Mouse (Mus musculus) left cerebral cortex, adult 2 months (tissue): Measurements from ENCODE around the gene Olfr169. TPM values are rescaled to one million over a fixed set of nuclear protein-coding genes. Genes with fewer than 3 reads are reported as not detected.
"Not testable (repeated sequence)": the region's sequence is repeated elsewhere in the genome, so short reads cannot be mapped to it uniquely, and the experiment has no call there.

Experiments used
- DNase-seq, 2 experiments: peaks; one replicate each; pipeline ENCODE4 v3.0.0; 2021 to 2022; ENCODE audit warnings: low spot score in 2 of 2, mixed read lengths in 1 of 2; ENCODE audit errors: extremely low spot score in 1 of 2
- H3K27ac ChIP-seq: fragments of 200-600 bp; 2 replicates; pipeline ENCODE4 v1.8.1; 2022
- H3K4me3 ChIP-seq: fragments of 200-600 bp; 2 replicates; pipeline ENCODE4 v1.8.1; 2022
- CTCF ChIP-seq: fragments of 200-600 bp; IDR thresholded peaks from 2 replicates; pipeline ENCODE4 v1.8.1; 2022; ENCODE audit warnings: antibody characterized with exemption, mild to moderate bottlenecking, moderate library complexity
- intact Hi-C: fragments of 180-260 bp; cut with DNase I; formaldehyde crosslinking; loops from one replicate; pipeline ENCODE4 v1.15.1; 2025
- long read RNA-seq, 2 experiments: library from polyadenylated mRNA; stranded (forward); transcript quantifications; one replicate each; pipeline ENCODE4 v2.0.0; 2021; ENCODE audit warnings: borderline mapping rate in 2 of 2
- total RNA-seq, 2 experiments: library from RNA; stranded (reverse); gene quantifications; 2 replicates each; pipeline ENCODE4 v1.2.3; 2021

Olfr169 gene
- not detected for total RNA-seq
- long read RNA-seq, experiment 1, result 0 reads
- long read RNA-seq, experiment 2, result 0 reads

- H3K27ac ChIP-seq, intact Hi-C loops, DNase-seq, H3K4me3 ChIP-seq: not testable (repeated sequence)
These were observed at the start of gene Olfr169 for GRCm38 (mm10) chr16:19571709-19572108. Gene Olfr169, minus strand, starts transcription at chr16:19571809.

GRCm38 (mm10) chr16:19611782-19612181 lies 40.2 kb upstream of the Olfr169 start, which contains the start of gene Olfr170:
Gene Olfr170, minus strand, starts transcription at chr16:19611882.
- H3K27ac ChIP-seq, H3K4me3 ChIP-seq, DNase-seq, intact Hi-C loops: not testable (repeated sequence)

DNA sequence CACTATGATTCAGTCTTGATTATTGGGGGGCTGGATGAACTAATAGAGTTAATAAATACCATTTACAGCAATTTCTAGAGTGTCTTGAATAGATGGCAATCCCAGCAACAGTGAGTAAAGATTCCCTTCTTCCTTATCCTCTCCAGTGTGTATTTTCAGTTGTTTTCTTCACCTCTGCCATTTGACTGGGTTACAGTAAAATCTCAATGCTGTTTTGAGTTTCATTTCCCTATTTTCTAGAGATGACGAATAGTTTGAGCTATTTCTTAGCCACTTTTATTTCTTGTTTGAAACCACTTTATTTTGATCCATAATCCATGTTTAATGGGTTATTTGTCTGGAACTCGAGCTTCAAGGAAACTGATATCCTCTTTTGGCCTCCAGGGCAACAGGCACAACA lies 31.6 kb upstream of the Olfr169 start:
- no peak overlapping the region for H3K4me3 ChIP-seq
- H3K27ac ChIP-seq, result no peak overlapping the region
- intact Hi-C loops, result no loop called here
- DNase-seq, result no peak
- TF ChIP-seq CTCF, result no peak

GRCm38 (mm10) chr16:19553429-19553828 lies 18.2 kb downstream of the Olfr169 start:
- H3K27ac ChIP-seq, H3K4me3 ChIP-seq, DNase-seq, intact Hi-C loops: not testable (repeated sequence)

DNA sequence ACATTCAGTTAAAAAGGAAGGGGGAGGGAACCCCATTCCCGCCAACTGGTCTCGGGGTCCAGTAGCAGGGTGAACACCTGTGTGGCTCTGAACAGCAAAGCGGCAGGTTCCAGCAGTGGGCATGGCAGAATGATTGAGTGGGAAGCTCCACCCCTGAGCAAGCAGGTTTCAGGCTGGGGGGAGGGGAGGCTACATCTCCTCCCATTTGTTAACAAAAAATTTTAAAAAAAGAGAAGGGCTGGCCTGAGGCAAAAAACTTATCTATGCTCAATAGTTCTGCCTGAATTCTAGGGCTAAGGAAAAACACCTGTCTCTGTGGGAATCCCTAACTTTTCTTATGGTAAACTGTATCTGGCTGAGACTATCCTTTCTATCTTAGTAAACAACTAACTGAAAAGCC lies 19.4 kb downstream of the Olfr169 start:
- H3K27ac ChIP-seq, DNase-seq, H3K4me3 ChIP-seq, intact Hi-C loops: not testable (repeated sequence)

GRCm38 (mm10) chr16:19535455-19535854 lies 36.2 kb downstream of the Olfr169 start, which contains the start of gene Olfr168:
Gene Olfr168, minus strand, starts transcription at chr16:19535555.
- no peak within 1 kb of the TSS for H3K27ac ChIP-seq
- TF ChIP-seq CTCF, result no peak
- no peak within 1 kb of the TSS for H3K4me3 ChIP-seq
- DNase-seq, result no peak
- intact Hi-C loops, result no loop called here

DNA sequence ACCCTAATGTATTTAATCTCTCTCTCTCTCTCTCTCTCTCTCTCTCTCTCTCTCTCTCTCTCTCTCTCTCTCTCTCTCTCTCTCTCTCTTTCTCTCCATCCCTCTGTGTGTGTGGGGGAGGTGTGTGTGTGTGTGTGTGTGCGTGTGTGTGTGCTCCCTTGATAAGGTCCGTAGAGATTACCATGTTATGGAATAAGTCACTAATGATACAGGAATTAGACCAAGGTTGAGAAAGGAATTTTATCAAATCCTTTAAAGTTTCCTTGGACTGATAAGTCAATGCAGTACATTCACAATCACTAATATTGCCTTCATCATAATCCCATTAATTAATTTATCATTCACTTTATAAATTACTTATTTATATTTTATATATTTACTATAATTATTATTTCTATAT lies 49.4 kb downstream of the Olfr169 start, which contains the start of gene Olfr167:
TSS of gene Olfr167 (minus strand) at position 101 of the 400 bp plus-strand sequence.
- DNase-seq, result no peak
- Histone ChIP-seq H3K4me3 (no peak within 1 kb of the TSS), H3K27ac (no peak within 1 kb of the TSS)
- intact Hi-C loops, result no loop called here
- TF ChIP-seq CTCF, result no peak

Other genes with a start within 250 kb of the Olfr169 start
- gene Olfr165, start 148.7 kb downstream of the Olfr169 start, total RNA-seq, result not detected
- gene Olfr166, start 88.1 kb downstream of the Olfr169 start, total RNA-seq, result not detected
- gene Olfr167, start 49.5 kb downstream of the Olfr169 start, total RNA-seq, result not detected
- gene Olfr168, start 36.3 kb downstream of the Olfr169 start, total RNA-seq, result not detected
- gene Olfr170, start 40.1 kb upstream of the Olfr169 start, total RNA-seq, result not detected
- gene Olfr171, start 58.1 kb upstream of the Olfr169 start, total RNA-seq, result not detected
- under 1 TPM; 0.09 to 0.16 TPM for gene Lamp3, start 134.6 kb upstream of the Olfr169 start, total RNA-seq
- gene B3gnt5, start 188.4 kb upstream of the Olfr169 start, total RNA-seq, result under 1 TPM; 0.56 to 0.81 TPM